In the genomic region with DNA sequence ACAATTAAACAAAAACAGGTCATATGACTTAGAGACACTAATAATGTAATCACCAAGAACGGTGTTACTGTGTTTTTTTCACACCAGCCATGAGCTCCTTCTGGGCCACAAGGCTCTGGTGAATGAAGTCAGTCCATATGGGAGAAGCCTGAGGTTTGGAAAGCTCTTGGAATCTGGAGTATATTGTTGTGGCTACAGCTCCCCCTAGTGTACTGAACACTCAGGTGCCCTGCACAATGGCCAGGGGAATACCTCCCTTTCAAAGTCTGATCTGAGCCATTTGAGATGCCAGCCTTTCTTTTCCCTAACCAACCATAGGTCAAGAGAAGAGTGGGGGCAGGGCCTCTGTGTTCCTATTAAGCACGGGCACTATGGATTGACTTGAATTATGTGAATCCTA, we compare ENCODE assay signal across 9 mouse cellular contexts.
DNase-seq lines count a peak whose midpoint lies in the region; ATAC-seq and TF ChIP-seq lines count a peak whose summit lies in the region.
"Had no signal": no experiment of that assay in that cellular context is flagged by ENCODE, and none has a peak within 500 bp of the region (broad histone marks: within the 10 kb centered on the region; RNA-seq: fewer than 3 reads in every experiment).

No protein-coding gene starts in this region.

- no peak for TF ChIP-seq POLR2A in kidney, adult 2 months (IDR thresholded peaks at IDR 0.05; ENCODE audit: low read depth, low read length)

- H3K27ac ChIP-seq in kidney, adult 2 months (ENCODE audit: insufficient read depth, low read depth, low read length): no peak overlapping the region
- H3K27ac ChIP-seq in midbrain, embryonic 11.5 days (ENCODE audit: low read depth, low read length): no peak overlapping the region
- H3K27ac ChIP-seq in stomach, embryonic 14.5 days (ENCODE audit: low read length): no peak overlapping the region

- H3K4me3 ChIP-seq in kidney, adult 2 months (ENCODE audit: insufficient read depth, low read depth, low read length): no peak overlapping the region
- no peak overlapping the region for H3K4me3 ChIP-seq in midbrain, embryonic 11.5 days (ENCODE audit: low read depth, low read length)
- no peak overlapping the region for H3K4me3 ChIP-seq in stomach, embryonic 14.5 days (ENCODE audit: low read depth, low read length)
- H3K4me3 ChIP-seq: erythroblast, embryonic 14.5 days had no signal

- TF ChIP-seq CTCF in kidney, adult 2 months (conservative IDR thresholded peaks at IDR 0.05; ENCODE audit: insufficient read depth, insufficient read length, low read depth, low read length): peak; percentile 90

- no peaks in the 10 kb centered on the region for H3K9me3 ChIP-seq in midbrain, embryonic 11.5 days (ENCODE audit: control insufficient read depth, low read length)
- H3K9me3 ChIP-seq in stomach, embryonic 14.5 days (ENCODE audit: control insufficient read depth, low read depth, low read length): no peaks in the 10 kb centered on the region

- ATAC-seq in midbrain, embryonic 11.5 days (ENCODE audit: low FRiP score): peak; percentile 91
- ATAC-seq in stomach, embryonic 14.5 days (ENCODE audit: insufficient number of reproducible peaks, insufficient read depth, low FRiP score, low read depth): peak; percentile 84

- H3K4me1 ChIP-seq in kidney, adult 2 months (ENCODE audit: control insufficient read depth, insufficient read depth, low read length): 0 out of 2 replicates have a peak, but pooled peaks cover 5% of the 10 kb centered on the region
- H3K4me1 ChIP-seq in midbrain, embryonic 11.5 days (ENCODE audit: control insufficient read depth, insufficient read depth, low read length): no peaks in the 10 kb centered on the region
- H3K4me1 ChIP-seq in stomach, embryonic 14.5 days (ENCODE audit: control insufficient read depth, insufficient read depth, low read length): no peaks in the 10 kb centered on the region

- H3K9ac ChIP-seq in midbrain, embryonic 11.5 days (ENCODE audit: low read length): no peak overlapping the region
- H3K9ac ChIP-seq in stomach, embryonic 14.5 days (replicated peaks; ENCODE audit: low read depth, low read length): no peak overlapping the region

- H3K4me2 ChIP-seq in midbrain, embryonic 11.5 days: no peak overlapping the region
- no peak overlapping the region for H3K4me2 ChIP-seq in stomach, embryonic 14.5 days (replicated peaks; ENCODE audit: low read depth, low read length)

- H3K36me3 ChIP-seq in kidney, adult 2 months (ENCODE audit: control insufficient read depth, insufficient read depth, low read length): no peaks in the 10 kb centered on the region
- H3K36me3 ChIP-seq in midbrain, embryonic 11.5 days (ENCODE audit: control insufficient read depth, insufficient read depth, low read length): no peaks in the 10 kb centered on the region
- no peaks in the 10 kb centered on the region for H3K36me3 ChIP-seq in stomach, embryonic 14.5 days (ENCODE audit: control insufficient read depth, insufficient read depth, low read length)

- peak; percentile 42 for DNase-seq in A20 (ENCODE audit: low read depth, low spot score)
- peak; percentile 44 to 46 for DNase-seq in adrenal gland, adult 18-20 months (ENCODE audit: low spot score in 2 of 2)
- peak; percentile 89 for DNase-seq in embryo, embryonic 11 days
- peak; percentile 55 for DNase-seq in heart, adult 8-10 months (ENCODE audit: low spot score)
- peak; percentile 82 for DNase-seq in kidney, adult 2 months
- peak; percentile 72 for DNase-seq in left cerebral cortex, postnatal 4 days
- DNase-seq in midbrain, embryonic 11.5 days (ENCODE audit: low spot score, missing footprints): peak; percentile 95

- WGBS in kidney, adult 2 months: 1% methylated on average over 2 of the region's 2 CpGs
- WGBS in midbrain, embryonic 11.5 days: 6% methylated on average over 2 of the region's 2 CpGs
- WGBS in stomach, embryonic 14.5 days: 6% methylated on average over 2 of the region's 2 CpGs

- intact Hi-C loops in left cerebral cortex, postnatal 4 days (cut with DNase I): loop anchor here (1.0 to 5.0 kb wide), 3 partner anchors 46 to 379 kb away; no protein-coding TSS in a partner anchor

- H3K27me3 ChIP-seq in kidney, adult 2 months (replicated peaks; ENCODE audit: control insufficient read depth, insufficient read depth, low read length): no peaks in the 10 kb centered on the region
- no peaks in the 10 kb centered on the region for H3K27me3 ChIP-seq in midbrain, embryonic 11.5 days (ENCODE audit: control insufficient read depth, insufficient read depth, low read length)
- H3K27me3 ChIP-seq in stomach, embryonic 14.5 days (ENCODE audit: control insufficient read depth, insufficient read depth, low read length): no peaks in the 10 kb centered on the region

Comparison
In these comparisons a context has a peak if more than half of its experiments do, and no peak if none do; other contexts are left out.
1. DNase-seq: peak in every context shown above with its lines; median percentile 95 in midbrain, embryonic 11.5 days; 89 in embryo, embryonic 11 days; 82 in kidney, adult 2 months; 72 in left cerebral cortex, postnatal 4 days; 55 in heart, adult 8-10 months; 45 in adrenal gland, adult 18-20 months; 42 in A20.